Mouse (Mus musculus): ENCODE measurements around the gene Zbp1.
A peak's percentile ranks its signal among the peaks of the same experiment; 100 is the strongest.

The Zbp1 gene

DNA sequence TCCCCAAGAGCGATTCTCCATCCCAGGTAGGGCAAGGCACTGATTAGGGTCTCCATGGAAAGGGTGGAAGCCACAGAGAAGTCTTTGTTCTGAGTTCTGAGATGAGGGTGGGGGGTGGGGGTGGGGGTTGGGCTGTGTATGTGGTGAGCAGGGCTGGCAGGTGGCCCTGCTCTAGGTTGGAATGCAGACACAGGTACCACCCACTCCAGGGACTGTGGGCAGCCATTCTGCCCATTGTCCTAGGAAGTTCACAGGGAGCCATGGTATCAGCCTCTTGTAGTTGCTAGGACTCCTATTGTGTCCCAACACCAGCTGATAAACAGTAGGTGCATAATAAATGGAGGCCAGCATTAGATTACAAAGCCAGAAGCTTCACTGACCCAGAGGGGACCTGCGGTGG lies 28.5 kb upstream of the Zbp1 start:
- DNase-seq (ENCODE audit: extremely low spot score, low read depth, low spot score) = no peak

DNA sequence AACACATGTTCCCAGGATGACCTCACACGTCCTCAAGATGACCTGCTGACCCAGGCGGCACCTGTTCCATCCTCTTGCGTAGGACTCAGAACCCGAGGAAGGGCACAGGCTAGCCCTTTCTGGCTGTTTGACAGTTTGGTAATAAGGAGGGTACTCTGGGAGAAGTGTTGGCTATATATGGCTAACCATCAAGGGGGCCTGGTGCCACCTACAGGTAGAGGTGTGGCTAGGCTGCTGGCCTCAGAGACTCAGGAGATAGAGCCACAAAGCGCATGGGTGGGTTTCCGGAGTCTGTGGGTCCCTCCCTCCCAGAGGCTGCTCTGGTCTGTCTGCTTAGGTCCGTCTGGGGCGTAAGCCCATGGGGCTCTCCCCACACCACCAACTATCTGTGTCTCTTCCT lies 28.0 kb upstream of the Zbp1 start:
- no peak for DNase-seq (ENCODE audit: extremely low spot score, low read depth, low spot score)

DNA sequence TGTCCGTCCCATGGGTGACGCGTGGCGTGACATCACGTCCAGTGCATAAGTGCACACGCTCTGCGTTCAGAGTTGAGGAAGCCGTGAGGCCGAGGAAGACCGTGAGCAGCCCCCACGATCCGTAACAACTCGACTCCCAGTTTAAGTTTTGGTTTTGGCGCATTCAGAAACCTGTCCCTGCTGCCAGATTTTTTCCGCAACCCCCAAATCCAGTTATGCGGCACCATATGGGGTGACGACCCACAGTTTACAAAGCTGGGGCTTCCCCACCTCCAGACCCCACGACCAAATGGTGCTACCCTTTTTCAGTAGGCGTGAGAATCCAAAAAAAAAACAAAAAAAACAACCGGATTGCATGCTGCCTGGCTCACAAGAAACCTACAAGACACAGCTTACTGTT lies 26.5 kb upstream of the Zbp1 start:
- DNase-seq (ENCODE audit: extremely low spot score, low read depth, low spot score) = no peak

DNA sequence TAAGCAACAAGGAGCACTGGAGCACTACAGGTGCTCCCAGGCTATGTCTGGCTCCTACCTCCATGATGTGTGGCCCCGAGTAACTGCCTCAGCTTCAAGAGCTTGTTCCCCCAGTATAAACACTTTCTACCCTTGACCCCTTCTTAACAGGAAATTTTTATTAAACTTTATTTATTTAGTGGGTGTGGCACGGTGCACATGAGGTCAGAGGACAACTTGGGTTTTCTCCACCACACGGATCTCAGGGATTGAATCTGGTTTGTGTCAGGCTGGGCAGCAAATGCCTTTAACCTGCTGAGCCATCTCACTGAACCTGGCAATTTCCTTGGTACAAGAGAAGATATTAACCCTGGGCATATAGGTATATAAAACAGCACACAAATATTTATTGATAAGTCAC lies 25.4 kb upstream of the Zbp1 start:
- DNase-seq (ENCODE audit: extremely low spot score, low read depth, low spot score) = no peak

DNA sequence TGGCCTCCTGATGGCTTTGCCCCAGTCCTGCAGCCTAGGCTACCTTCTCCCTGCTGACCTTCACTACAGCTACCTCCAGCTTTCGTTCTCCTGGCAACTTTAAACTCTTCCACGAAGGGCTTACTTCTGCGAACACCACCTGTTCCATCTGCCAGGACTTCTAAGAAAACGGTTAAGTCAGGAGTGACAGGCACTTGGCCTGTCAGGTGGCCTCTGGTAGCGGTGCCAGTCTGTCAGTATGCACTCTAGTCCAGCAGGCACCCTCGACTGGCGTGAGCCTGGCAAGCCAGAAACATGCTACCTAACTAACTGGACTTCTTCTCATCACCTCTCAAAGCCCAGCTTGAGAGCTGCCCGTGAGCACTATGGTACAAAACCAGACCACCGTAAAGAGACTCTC lies 24.9 kb upstream of the Zbp1 start:
- DNase-seq (ENCODE audit: extremely low spot score, low read depth, low spot score) = no peak

DNA sequence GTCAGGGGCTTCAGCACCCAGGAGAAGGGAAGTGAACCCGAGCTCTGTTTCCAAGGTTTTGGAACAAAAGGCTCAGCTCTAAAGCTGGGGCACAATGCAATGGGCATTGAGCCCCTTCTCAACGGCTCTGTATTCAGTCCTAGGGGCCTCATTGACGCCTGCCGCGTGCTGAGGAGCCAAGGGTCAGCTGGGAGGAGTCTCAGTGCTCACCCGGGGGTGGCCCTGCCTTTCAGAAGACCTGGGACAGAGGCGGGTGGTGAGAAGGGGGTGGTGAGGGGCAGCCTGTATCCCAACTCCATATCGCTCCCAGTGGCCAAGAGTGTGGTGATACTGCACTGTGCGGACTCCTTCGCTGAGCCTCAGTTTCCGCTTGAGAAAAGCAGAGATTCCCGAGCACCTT lies 24.2 kb upstream of the Zbp1 start:
- DNase-seq (ENCODE audit: extremely low spot score, low read depth, low spot score) = no peak

DNA sequence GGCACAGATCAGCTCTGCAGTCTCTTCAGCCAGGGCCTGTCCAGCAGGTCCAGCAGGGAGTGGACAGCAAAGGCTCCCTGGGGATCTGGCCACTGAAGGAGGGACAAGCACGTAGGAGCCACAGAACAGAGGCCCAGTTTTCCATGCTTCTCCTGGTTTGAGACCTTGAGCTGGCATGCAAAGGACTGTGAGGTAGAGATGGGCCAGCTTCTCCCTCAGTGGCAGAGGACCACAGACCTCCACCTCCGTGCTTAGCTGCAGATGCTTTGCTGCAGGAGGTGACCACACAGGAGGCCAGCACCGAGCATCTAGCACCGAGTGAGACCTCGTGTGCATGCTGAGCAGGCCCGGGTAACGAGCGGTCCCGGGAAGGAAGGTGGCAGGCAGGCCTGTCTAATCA lies 22.0 kb upstream of the Zbp1 start:
- DNase-seq (ENCODE audit: extremely low spot score, low read depth, low spot score) = no peak

DNA sequence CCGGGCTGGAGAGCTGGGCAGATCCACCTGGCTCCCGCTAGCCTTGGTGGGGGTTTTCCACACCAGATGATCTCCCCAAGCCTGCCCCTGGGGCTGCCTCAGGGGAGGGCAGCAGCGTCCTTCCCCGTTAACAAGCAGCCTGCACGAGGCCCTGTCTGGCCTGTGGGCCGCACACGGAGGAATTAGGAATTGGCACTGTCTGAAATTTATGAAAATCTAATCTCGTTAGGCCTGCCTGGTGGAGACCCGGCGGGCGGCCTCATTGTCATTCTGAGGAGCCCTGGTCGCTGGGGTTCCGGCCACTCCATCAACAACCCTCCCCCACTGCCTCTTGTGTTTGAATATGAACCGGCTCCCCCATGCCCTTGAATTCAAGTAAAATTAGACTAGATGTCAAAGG lies 19.8 kb upstream of the Zbp1 start:
- no peak for DNase-seq (ENCODE audit: extremely low spot score, low read depth, low spot score)

DNA sequence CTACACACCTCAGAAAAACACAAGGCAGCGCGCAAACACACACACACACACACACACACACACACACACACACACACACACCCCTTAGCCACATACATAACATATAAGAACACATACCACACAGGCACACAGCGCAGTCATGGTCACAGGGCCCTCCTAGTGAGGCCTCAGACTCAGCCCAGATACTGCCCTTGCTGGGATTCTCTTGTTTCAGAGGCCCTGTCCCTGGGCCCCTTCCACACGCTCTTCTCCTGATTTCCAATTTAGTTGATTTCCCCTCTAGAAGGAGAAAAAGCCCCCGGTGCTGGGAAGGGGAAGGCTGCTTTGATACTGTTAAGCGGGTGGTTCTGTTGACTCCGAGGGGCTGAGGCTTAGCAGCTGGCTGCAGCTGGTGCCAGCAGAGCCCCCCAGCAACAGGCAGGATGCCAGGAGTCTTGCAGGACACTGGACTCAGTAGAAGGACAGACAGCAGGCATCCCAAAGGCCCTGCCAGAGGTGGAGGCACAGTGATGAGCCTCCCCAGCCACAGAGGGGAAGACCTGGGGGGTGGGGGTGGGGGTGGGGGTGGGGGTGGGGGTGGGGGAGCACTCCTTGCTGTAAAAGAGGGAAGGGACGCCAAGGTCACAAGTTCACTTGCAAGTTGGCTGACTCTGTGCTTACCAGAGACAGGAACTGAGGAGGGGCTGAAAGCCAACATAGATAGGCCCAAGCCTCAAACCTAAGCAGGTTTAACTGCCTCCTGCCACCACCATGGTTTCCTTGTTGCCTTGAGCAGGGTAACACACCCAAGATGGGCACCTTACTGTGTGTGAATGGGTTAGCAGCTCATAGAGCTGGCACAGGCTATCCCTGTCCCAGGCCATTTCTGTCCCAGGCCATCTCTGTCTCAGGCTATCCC lies 17.0 kb upstream of the Zbp1 start:
- no peak for DNase-seq (ENCODE audit: extremely low spot score, low read depth, low spot score)

DNA sequence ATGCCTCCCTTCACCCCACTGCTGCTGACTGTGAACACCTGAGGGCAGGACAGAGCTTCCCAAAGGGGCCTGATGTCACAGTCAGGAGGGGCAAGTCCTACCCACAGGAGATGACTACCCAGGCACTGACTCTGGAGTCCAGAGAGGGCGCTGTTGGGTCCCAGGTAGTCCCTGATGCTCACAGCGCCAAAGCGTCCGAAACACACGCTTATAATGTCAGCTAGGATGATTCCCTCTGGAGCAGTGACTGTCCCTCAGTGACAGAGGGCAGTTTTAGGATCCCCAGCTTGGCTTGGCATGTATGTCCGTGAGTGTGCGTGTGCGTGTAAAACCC lies 14.0 kb upstream of the Zbp1 start:
- no peak for DNase-seq (ENCODE audit: extremely low spot score, low read depth, low spot score)

DNA sequence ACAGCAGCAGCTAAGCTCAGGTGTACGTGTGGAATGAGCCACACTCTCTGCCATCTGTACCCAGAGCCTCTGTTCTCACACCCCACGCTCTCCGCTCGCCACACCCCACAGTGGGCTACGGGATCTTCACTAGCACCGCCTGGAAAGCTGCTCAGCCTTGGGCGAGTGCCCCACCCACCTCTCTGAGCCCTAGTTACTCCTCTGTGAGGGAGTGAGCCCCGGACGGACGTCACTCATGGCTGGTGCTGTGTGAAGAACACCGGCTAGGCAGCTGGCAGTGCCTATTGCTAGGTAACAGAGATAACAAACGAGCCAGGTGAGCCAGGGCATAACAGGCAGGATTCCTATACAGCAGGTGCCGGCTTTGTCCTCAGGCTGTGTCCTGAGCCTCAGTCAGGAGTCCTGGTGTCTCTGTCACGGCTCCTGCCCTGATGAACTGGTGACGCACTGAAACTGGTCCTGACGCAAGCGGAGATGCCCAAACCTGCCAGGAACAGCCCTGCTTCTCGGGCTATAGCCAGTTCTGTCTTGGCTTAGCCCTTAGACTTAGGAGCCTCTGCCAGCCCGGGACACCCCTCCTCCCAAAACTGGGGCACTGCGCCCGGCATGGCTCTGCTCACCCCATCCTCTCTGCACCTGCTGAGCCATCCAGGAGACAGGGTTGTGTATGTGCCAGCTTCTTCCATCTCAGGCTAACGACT lies 13.5 kb upstream of the Zbp1 start:
- no peak for DNase-seq (ENCODE audit: extremely low spot score, low read depth, low spot score)

DNA sequence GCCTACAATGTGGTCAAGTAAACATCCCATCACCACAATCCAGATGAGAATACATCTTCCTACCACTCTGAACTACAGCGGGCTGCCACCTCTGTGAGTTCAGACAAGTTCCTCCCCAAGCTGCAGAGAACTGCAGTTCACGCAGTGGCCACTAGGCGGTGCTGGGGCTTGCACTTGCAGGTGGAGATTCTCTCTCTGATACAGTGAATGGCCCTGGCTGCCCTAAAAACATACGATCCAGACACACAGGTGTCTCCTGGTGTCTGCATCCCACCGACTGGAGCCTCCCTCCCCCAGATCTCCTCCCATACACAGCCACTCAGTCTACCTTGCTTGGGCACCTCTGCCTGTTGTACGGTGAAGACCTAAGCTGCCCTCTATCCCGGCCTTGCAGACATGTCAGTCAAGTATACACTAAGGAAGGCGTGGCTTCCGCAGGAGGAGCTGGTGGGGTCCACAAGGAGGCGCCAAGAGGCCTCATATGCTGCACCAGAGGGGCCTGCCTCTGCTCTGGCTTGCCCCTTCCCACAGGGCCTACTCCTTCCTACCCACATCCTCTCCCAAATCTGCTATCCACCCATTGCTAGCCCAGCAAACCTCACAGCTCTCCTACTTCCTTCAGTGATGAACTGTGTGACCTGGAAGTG lies 11.0 kb upstream of the Zbp1 start:
- DNase-seq (ENCODE audit: extremely low spot score, low read depth, low spot score) = peak; percentile 88

DNA sequence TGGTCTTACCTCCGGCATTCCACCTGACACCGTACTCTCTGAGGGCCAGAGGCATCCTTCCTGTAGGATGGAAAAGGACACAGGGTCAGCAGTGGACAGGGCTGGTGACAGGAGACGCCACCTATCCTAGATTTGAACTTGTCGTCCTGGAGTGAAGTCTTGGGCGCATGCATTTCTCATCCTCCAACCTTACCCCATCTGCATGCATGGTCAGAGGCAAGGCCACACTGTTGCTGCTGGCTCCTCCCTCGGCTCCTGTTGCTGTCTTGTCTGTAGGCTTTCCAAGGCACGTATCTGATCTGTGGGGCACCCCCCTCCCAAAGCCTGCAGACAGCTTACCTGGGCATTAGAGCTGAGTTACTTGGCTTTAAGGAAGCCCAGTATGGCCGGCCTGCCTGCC lies 9.8 kb upstream of the Zbp1 start:
- DNase-seq (ENCODE audit: extremely low spot score, low read depth, low spot score) = no peak

DNA sequence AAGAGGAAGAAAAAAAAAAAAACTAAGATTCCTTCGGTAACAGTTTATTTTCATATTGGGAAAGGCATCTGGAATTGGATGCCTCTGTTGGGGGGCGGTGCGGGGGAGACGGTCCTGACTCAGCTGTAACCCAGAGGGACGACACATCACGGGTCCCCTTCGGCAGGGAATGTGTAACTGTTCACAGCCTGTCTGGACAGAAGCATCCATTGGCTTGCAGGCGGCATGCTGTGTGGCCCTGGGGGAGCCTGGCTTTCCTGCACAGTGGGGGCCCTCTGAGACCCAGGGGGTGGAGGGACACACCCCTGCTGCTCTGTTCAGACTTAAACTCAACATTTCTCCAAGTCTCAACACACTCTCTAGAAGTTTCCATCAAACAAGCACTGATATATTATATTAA lies 8.1 kb upstream of the Zbp1 start:
- no peak for DNase-seq (ENCODE audit: extremely low spot score, low read depth, low spot score)

DNA sequence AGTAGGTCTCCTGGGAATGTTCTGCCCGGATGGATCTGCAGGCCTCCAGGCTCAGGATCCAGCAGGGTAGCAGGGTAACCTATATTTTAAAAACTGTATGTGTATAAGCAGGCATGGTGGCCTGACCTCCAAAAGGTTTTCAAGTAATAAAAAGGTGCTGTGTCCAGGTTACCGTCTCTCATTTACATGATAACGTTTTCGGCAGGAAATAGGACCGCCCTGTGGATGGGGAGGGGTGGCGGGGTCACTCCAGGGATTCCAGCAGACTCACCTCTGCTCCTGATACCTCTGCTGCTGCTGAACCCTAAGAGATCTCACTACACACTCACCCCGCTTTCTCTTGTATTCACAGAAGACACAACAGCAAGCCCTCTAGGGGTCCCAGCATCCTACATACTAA lies 7.2 kb upstream of the Zbp1 start:
- DNase-seq (ENCODE audit: extremely low spot score, low read depth, low spot score) = no peak

DNA sequence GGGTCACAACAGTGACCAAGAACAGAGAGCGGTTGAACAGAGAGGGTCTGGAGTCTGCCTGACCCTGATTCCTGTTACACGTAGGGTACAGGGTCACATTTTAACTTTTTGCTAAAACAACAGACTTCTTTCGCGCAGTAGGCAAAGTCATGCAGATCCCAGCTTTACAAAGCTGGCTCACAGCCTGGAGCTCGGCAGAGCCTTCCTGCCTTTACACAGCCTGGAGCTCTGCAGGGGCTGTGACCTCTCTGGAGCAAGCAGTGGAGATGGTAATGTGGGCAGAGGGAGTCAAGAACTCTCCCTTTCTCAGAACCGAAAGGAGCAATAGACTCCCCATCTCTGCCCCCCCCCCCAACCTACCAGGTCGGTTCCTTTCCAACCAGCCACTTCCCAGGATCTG lies 6.1 kb upstream of the Zbp1 start:
- no peak for DNase-seq (ENCODE audit: extremely low spot score, low read depth, low spot score)

DNA sequence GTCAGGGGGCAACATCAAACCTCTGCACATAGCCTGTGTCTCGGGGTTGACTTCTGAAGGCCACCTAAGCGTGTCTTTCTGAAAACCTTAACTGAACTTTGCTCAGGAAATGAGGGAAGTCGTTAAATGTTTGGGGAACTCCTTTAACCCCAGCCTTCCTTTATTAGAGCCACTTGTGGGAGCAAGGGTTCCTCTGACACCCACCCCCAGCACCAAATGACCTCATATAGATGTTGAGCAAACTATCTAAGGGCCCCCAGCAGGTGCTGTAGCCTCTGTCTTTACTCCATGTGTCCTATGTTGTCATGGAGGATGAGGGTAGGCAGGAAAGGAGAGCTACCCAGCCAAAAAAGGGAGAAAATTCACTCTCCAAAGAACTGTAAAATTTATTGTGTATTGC lies 5.4 kb upstream of the Zbp1 start:
- DNase-seq (ENCODE audit: extremely low spot score, low read depth, low spot score) = no peak

DNA sequence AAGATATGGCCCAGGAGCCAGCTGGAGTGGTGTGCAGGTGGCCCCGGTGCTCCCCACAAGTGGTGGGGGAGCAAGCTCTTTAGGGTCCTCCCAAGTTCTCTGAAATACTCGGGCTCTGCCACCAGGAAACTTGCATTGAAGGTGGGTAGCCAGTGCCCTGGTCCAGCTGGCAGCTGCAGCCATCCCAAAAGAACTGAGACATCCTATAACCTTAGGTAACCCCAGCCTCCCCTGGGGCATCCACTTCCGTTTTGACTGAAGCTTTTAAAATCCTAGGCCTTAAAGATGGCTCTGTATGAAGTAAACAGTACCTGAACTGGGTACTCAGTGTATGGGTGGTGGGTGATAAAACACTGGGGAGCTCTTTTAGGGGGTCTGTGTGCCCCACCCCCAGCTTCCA lies 4.8 kb upstream of the Zbp1 start:
- DNase-seq (ENCODE audit: extremely low spot score, low read depth, low spot score) = no peak

DNA sequence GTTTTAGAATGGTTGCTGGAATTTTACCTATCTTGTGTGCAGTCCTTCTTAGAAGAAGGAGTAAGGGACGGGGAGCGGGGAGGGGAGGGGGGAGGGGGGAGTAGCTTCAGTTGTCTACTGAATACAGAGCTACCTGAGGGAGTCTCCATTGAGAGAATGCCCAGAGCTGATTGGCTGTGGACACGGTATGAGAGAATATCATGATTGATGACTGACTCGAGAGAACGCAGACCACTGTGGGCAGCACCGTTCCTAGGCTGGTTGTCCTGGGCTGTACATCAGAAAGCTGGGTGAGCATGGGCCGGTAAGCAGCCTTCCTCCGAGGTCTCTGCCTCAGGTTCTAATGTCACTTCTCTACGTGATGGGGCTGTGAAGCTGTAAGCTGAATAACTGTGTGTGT lies 2.0 kb upstream of the Zbp1 start:
- DNase-seq (ENCODE audit: extremely low spot score, low read depth, low spot score) = no peak

DNA sequence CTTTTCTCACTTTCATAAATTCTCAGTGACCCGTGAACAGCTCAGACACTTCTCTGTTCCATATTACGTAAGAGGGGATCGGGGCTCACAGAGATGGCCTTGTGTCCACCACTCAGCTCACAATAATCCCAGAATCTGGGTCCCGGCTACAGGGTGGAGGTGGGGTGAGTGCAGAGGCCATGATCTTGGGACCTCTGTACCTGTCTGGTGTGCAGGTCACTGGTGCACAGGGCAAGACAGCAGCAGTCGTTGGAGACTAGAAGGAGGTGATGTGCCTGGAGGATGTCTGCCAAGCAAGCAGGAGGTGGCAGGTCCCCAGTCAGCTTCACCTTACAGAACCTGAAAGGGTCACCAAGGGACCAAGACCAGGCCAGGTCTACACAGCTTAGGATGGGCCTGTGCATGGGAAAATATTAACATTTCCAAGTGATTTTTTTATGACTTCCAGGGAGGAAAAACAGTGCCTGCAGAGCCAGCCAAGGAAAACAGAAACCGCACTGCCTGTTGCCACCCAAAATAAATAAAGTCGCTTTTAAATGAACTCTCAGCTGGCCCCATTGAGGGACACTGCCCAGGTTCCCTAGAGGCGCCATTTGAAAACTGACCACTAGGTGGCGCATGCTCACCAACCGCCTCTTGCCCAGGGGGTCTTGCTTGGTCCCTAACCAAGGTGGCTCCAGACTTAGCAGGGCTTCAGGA lies 682 bp upstream of the Zbp1 start:
- DNase-seq (ENCODE audit: extremely low spot score, low read depth, low spot score) = no peak

DNA sequence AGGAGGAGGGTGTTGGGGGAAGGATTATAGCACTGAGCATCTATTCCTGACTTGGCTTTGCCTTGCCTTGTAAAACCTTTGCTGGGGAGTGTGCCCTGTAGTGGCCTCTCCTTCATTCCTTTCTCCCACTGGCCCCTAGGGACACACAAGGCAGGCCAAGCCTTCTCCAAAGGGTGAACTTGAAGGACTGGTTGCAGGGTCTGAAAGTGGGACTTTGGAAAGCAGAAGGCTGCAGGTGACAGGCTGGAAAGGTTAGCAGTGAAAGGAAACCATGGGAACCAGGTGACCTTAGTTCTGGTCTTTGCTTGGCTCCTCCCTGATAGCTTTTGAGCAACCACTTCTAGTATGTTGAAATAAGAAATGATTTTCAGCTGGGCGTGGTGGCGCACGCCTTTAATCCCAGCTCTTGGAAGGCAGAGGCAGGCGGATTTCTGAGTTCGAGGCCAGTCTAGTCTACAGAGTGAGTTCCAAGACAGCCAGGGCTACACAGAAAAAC lies 912 bp downstream of the Zbp1 start:
- DNase-seq (ENCODE audit: extremely low spot score, low read depth, low spot score) = no peak

DNA sequence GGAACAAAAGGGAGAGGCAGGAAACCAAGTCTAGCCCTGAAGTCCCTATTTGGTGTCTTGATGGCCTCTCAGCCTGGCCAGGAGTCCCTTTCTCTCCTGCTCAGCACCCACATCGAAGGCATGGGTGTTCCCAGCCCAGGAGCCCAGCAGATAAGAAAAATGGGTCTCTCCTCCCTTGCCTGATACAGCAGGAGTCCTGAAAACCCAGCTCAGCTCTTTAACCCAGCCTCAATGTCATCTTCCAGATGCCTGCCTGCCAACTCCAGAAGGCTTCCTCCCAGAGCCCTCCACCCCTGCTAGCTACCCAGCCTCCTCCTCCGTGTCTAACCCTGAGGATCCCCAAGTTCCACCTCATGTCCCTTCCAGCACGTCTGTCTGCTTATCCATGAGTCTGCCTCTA lies 1.5 kb downstream of the Zbp1 start:
- no peak for DNase-seq (ENCODE audit: extremely low spot score, low read depth, low spot score)
